Mouse (Mus musculus) G1E (cell line): ENCODE measurements around the gene Eya4.

Source experiments
- CTCF ChIP-seq: IDR thresholded peaks from 2 replicates; pipeline ENCODE4 v1.5.1; 2012; ENCODE audit warnings: low read depth, low read length, inconsistent platforms, mixed read lengths
- GATA1 ChIP-seq: IDR thresholded peaks from 2 replicates; pipeline ENCODE4 v1.6.1; 2012; ENCODE audit warnings: borderline replicate concordance, low read length, inconsistent platforms, mixed read lengths
- POLR2AphosphoS5 ChIP-seq: IDR thresholded peaks from 2 replicates; pipeline ENCODE4 v1.6.1; 2012; ENCODE audit warnings: low read depth, low read length, inconsistent platforms; ENCODE audit not compliant: insufficient replicate concordance
- TAL1 ChIP-seq: conservative IDR thresholded peaks from 2 replicates; pipeline ENCODE4 v1.6.1; 2012; ENCODE audit warnings: low read depth, low read length, inconsistent platforms, mixed read lengths

- TF ChIP-seq CTCF, result no peak
- no peak for TF ChIP-seq GATA1
- TF ChIP-seq TAL1, result no peak
- TF ChIP-seq POLR2AphosphoS5, result no peak
Measured at GRCm38 (mm10) chr10:23144616-23145015, 206.0 kb downstream of the Eya4 start.
